ENCODE assay signal across 23 mouse cellular contexts in genomic region chr9:45573493-45573815, GRCm38 (mm10).
DNase-seq lines count a peak whose midpoint lies in the region; ATAC-seq and TF ChIP-seq lines count a peak whose summit lies in the region.
"Had no signal": no experiment of that assay in that cellular context is flagged by ENCODE, and none has a peak within 500 bp of the region (broad histone marks: within the 10 kb centered on the region; RNA-seq: fewer than 3 reads in every experiment).

No protein-coding gene starts in this region.

- no peak for DNase-seq in intestine, embryonic 14.5 days (ENCODE audit: low spot score)
- DNase-seq in limb, embryonic 14.5 days (ENCODE audit: low spot score), result peak; percentile 74
- no peak for DNase-seq in limb, embryonic 10.5 days (ENCODE audit: low spot score)
- DNase-seq in adrenal gland, postnatal 14 days, result no peak
- DNase-seq: adrenal gland, postnatal 25 days; cerebellum, adult 11-12 months; cerebellum, adult 9-11 months; kidney, adult 8-10 months; layer of hippocampus, adult 9-11 months; right cerebral cortex, adult 18-20 months had no signal

- no peaks in the 10 kb centered on the region for H3K9me3 ChIP-seq in intestine, embryonic 14.5 days (ENCODE audit: control insufficient read depth, low read length)
- H3K9me3 ChIP-seq in intestine, postnatal 0 days (ENCODE audit: control insufficient read depth), result no peaks in the 10 kb centered on the region
- no peaks in the 10 kb centered on the region for H3K9me3 ChIP-seq in limb, embryonic 14.5 days (ENCODE audit: control insufficient read depth, low read length)
- H3K9me3 ChIP-seq in limb, embryonic 10.5 days (replicated peaks), result no peaks in the 10 kb centered on the region
- H3K9me3 ChIP-seq in intestine, embryonic 15.5 days, result no peaks in the 10 kb centered on the region
- H3K9me3 ChIP-seq: embryonic facial prominence, embryonic 15.5 days; forebrain, embryonic 13.5 days; heart, embryonic 10.5 days; limb, embryonic 12.5 days; neural tube, embryonic 15.5 days had no signal

- H3K4me2 ChIP-seq in intestine, embryonic 14.5 days (ENCODE audit: low read length), result no peak overlapping the region
- no peak overlapping the region for H3K4me2 ChIP-seq in intestine, postnatal 0 days (replicated peaks; ENCODE audit: low read depth)
- no peak overlapping the region for H3K4me2 ChIP-seq in limb, embryonic 14.5 days (replicated peaks; ENCODE audit: low read depth, low read length, severe bottlenecking)
- H3K4me2 ChIP-seq in intestine, embryonic 15.5 days (replicated peaks), result no peak overlapping the region
- H3K4me2 ChIP-seq: embryonic facial prominence, embryonic 15.5 days; forebrain, embryonic 13.5 days; hindbrain, embryonic 14.5 days; limb, embryonic 12.5 days; liver, embryonic 11.5 days; midbrain, embryonic 11.5 days; neural tube, embryonic 15.5 days had no signal

- no peak for TF ChIP-seq CTCF in intestine, postnatal 0 days (IDR thresholded peaks at IDR 0.05; ENCODE audit: low read depth)
- TF ChIP-seq CTCF in olfactory bulb, adult 2 months (IDR thresholded peaks at IDR 0.05; ENCODE audit: insufficient read depth, low read depth, low read length), result no peak

- H3K27ac ChIP-seq in intestine, embryonic 14.5 days (ENCODE audit: low read depth), result peak overlapping the region; percentile 51; the same call in 1 of the 2 replicates
- H3K27ac ChIP-seq in intestine, postnatal 0 days (ENCODE audit: low read depth, low read length), result no peak overlapping the region
- no peak overlapping the region for H3K27ac ChIP-seq in limb, embryonic 14.5 days (replicated peaks; ENCODE audit: low read depth, low read length)
- H3K27ac ChIP-seq in limb, embryonic 10.5 days, result no peak overlapping the region
- 0 out of 2 replicates have a peak overlapping the region, but pooled peaks have one; percentile 76 for H3K27ac ChIP-seq in intestine, embryonic 15.5 days
- 0 out of 2 replicates have a peak overlapping the region, but pooled peaks have one; percentile 28 for H3K27ac ChIP-seq in olfactory bulb, adult 2 months (ENCODE audit: insufficient read depth, low read depth, low read length)
- H3K27ac ChIP-seq: embryonic facial prominence, embryonic 15.5 days; forebrain, embryonic 13.5 days; heart, embryonic 10.5 days; hindbrain, embryonic 14.5 days; limb, embryonic 12.5 days had no signal

- no peaks in the 10 kb centered on the region; the same call in none of the 2 replicates for H3K4me1 ChIP-seq in intestine, embryonic 14.5 days (replicated peaks; ENCODE audit: control insufficient read depth, insufficient read depth, low read length)
- H3K4me1 ChIP-seq in intestine, postnatal 0 days (replicated peaks; ENCODE audit: control insufficient read depth, insufficient read depth, low read length), result no peaks in the 10 kb centered on the region
- no peaks in the 10 kb centered on the region for H3K4me1 ChIP-seq in limb, embryonic 14.5 days (ENCODE audit: control insufficient read depth, insufficient read depth, low read length)
- H3K4me1 ChIP-seq in limb, embryonic 10.5 days, result peaks cover 6% of the 10 kb centered on the region
- no peaks in the 10 kb centered on the region for H3K4me1 ChIP-seq in intestine, embryonic 15.5 days (replicated peaks)
- peaks cover 36% of the 10 kb centered on the region for H3K4me1 ChIP-seq in olfactory bulb, adult 2 months (ENCODE audit: control insufficient read depth, insufficient read depth, low read length)
- H3K4me1 ChIP-seq: limb, embryonic 12.5 days had no signal

- H3K27me3 ChIP-seq in intestine, embryonic 14.5 days (replicated peaks; ENCODE audit: control insufficient read depth, insufficient read depth, low read length), result no peaks in the 10 kb centered on the region
- H3K27me3 ChIP-seq in intestine, postnatal 0 days (replicated peaks; ENCODE audit: control insufficient read depth, insufficient read depth, low read length), result no peaks in the 10 kb centered on the region
- H3K27me3 ChIP-seq in limb, embryonic 14.5 days (ENCODE audit: control insufficient read depth, insufficient read depth, low read length), result no peaks in the 10 kb centered on the region
- no peaks in the 10 kb centered on the region for H3K27me3 ChIP-seq in limb, embryonic 10.5 days (ENCODE audit: low read depth, poor library complexity, severe bottlenecking)
- no peaks in the 10 kb centered on the region for H3K27me3 ChIP-seq in intestine, embryonic 15.5 days (replicated peaks)
- H3K27me3 ChIP-seq: embryonic facial prominence, embryonic 15.5 days; forebrain, embryonic 13.5 days; limb, embryonic 12.5 days; neural tube, embryonic 15.5 days had no signal

- no peak for ATAC-seq in intestine, embryonic 14.5 days (replicated peaks; ENCODE audit: low FRiP score, low TSS enrichment, low read depth)
- no peak for ATAC-seq in intestine, postnatal 0 days
- ATAC-seq in limb, embryonic 14.5 days (ENCODE audit: low FRiP score, low read depth), result no peak
- ATAC-seq in intestine, embryonic 15.5 days, result no peak
- ATAC-seq in erythroid progenitor cell, adult 5-6 weeks (replicated peaks; ENCODE audit: low FRiP score, poor library complexity, severe bottlenecking), result no peak
- ATAC-seq: CD4-positive, CD25-positive, alpha-beta regulatory T cell, adult 4 months; forebrain, embryonic 13.5 days had no signal

- no peak overlapping the region for H3K9ac ChIP-seq in intestine, embryonic 14.5 days (ENCODE audit: low read length)
- H3K9ac ChIP-seq in intestine, postnatal 0 days (ENCODE audit: low read depth, low read length), result no peak overlapping the region
- H3K9ac ChIP-seq in limb, embryonic 14.5 days (ENCODE audit: low read depth, low read length, severe bottlenecking), result no peak overlapping the region
- no peak overlapping the region for H3K9ac ChIP-seq in intestine, embryonic 15.5 days
- H3K9ac ChIP-seq: embryonic facial prominence, embryonic 15.5 days; forebrain, embryonic 13.5 days; hindbrain, embryonic 14.5 days; limb, embryonic 12.5 days; neural tube, embryonic 15.5 days had no signal

- no peaks in the 10 kb centered on the region for H3K36me3 ChIP-seq in intestine, embryonic 14.5 days (ENCODE audit: control insufficient read depth, insufficient read depth, low read length)
- H3K36me3 ChIP-seq in intestine, postnatal 0 days (ENCODE audit: control insufficient read depth, insufficient read depth), result no peaks in the 10 kb centered on the region
- no peaks in the 10 kb centered on the region for H3K36me3 ChIP-seq in limb, embryonic 14.5 days (ENCODE audit: control insufficient read depth, insufficient read depth, low read length)
- no peaks in the 10 kb centered on the region for H3K36me3 ChIP-seq in limb, embryonic 10.5 days
- no peaks in the 10 kb centered on the region for H3K36me3 ChIP-seq in intestine, embryonic 15.5 days
- H3K36me3 ChIP-seq: embryonic facial prominence, embryonic 15.5 days; heart, embryonic 10.5 days; limb, embryonic 12.5 days; neural tube, embryonic 15.5 days had no signal

- TF ChIP-seq POLR2A in limb, embryonic 14.5 days (IDR thresholded peaks at IDR 0.05; ENCODE audit: borderline replicate concordance, extremely low read depth, insufficient read depth, insufficient read length), result no peak
- no peak for TF ChIP-seq POLR2A in olfactory bulb, adult 2 months (IDR thresholded peaks at IDR 0.05; ENCODE audit: insufficient read depth, low read depth, low read length)

- H3K4me3 ChIP-seq in intestine, embryonic 14.5 days (ENCODE audit: low read depth, low read length), result no peak overlapping the region
- no peak overlapping the region for H3K4me3 ChIP-seq in intestine, postnatal 0 days (ENCODE audit: low read depth, low read length)
- H3K4me3 ChIP-seq in limb, embryonic 14.5 days (replicated peaks; ENCODE audit: low read length), result no peak overlapping the region
- no peak overlapping the region for H3K4me3 ChIP-seq in limb, embryonic 10.5 days
- no peak overlapping the region for H3K4me3 ChIP-seq in intestine, embryonic 15.5 days (replicated peaks)
- H3K4me3 ChIP-seq in olfactory bulb, adult 2 months (ENCODE audit: insufficient read depth, low read depth, low read length), result no peak overlapping the region
- H3K4me3 ChIP-seq: embryonic facial prominence, embryonic 15.5 days; forebrain, embryonic 13.5 days; heart, embryonic 10.5 days; limb, embryonic 12.5 days; neural tube, embryonic 15.5 days had no signal

Comparison
In these comparisons a context has a peak if more than half of its experiments do, and no peak if none do; other contexts are left out.
1. H3K27ac ChIP-seq: peak in intestine, embryonic 14.5 days (single experiment), intestine, embryonic 15.5 days (single experiment) and olfactory bulb, adult 2 months (single experiment); none in intestine, postnatal 0 days (single experiment), limb, embryonic 14.5 days (single experiment) and limb, embryonic 10.5 days (single experiment).